Mouse (Mus musculus) right cerebral cortex, postnatal 36 days (tissue): Measurements from ENCODE around the gene Map2k3.

Experiments
- DNase-seq, 2 experiments: peaks; one replicate each; pipeline ENCODE4 v3.0.0; 2022; ENCODE audit warnings: low spot score in 2 of 2, mixed read lengths in 1 of 2

Map2k3 gene

DNA sequence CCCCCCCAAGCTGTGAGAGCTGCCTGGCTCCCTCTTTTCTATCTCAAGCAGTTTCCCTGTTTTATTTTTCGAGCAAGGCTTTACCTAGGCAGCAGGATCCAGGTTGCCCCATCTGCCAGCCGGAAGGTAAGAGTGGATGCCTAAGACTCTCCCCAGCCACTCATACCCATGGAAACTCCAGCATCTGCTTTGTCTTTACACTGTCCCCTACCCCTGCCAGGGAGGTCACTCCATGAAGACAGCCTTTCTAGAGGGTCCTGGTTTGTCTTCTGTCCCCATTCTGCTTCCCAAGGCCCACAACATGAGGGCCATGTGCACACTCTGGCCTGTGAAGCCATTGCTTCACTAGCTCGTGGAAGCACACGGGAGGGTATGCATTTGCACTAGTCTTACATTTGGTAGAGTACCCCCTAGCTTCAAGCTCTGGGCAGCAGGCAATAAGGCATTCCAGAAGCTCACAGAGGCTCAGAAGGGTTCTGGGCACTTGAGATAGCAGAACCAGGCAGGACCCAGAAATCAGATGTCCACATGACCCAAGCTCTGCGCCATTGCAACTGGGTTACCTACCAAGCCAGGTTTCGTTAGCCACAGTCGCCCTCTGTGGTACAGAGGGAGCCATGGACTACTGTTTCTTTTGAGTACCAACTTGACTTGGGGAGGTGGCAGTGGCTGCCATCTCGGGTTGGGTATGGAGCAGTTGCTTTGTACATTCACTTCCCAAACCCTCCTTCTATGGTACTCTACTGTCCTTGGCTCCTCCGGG lies 24.0 kb downstream of the Map2k3 start:
- no peak for DNase-seq

DNA sequence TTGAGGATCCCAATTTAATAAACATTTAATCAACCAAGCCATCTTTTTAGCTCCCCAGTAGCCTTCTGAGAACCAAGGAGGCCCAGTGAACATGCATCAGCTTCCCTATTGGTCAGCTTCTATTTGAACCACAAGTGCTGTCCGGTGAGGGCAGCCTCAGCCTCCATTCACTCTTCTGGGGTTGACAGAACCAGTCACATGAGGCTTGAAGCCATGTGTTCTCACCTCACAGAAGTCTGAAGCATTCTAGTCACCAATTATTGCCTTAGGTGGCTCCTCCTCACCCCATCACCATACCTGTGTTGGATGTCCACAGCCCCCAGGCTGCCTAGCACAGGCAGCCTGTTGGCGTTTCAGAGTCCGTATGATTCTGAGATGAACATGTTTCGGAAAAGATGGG lies 27.1 kb downstream of the Map2k3 start:
- DNase-seq = no peak

DNA sequence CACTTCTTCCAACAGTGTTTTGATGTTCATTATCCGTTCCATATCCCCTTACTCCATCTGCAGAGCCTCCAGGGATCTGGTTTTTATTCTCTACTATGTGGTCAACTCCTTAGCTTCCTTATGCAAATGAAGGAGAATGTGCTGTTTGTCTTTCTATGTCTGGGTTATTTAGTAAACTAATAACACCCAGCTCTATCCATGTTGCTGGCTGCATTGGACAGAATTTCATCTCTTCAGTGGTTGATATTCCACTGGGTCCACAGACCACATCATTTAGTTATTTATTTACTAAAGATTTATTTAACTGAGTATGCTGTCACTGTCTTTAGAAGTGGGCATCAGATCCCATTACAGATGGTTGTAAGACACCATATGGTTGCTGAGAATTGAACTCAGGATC lies 29.3 kb downstream of the Map2k3 start:
- DNase-seq = no peak

DNA sequence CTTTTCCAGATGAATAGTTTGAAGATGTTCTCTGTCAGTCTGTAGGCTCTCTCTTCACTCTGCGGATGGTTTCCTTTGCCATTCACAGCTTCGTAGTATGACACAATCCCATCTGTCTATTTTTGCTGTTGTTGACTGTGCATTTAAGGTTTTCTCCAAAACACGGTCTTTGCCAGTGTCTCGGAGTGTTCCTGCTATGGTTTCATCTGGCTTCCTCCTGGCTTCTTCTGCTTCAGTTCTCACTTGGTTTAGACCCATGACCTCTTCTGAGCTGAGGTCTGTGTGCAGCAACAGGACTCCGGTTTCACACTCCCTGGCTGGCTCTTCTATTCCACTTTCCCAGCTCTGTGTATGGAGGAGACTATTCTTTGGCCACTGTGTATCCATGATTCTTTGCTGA lies 30.9 kb downstream of the Map2k3 start:
- DNase-seq = no peak

DNA sequence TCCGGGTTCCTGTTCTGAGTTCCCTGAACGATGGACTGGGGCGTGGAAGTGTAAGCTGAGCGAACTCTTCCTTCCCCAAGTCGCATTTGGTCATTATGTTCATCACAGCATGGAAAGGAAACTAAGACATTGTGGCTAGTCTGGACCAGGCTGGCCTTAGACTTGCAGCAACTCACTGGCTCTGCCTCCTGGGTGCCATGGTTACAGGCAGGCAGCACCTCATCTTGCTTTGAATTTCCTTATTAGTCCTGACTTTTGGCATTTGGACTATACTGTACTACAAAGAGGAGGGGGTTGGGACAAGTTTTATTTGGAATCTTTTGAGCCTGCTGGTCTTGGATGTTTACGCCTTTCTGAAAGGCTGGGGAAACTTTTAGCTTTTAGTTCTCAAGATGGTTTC lies 35.1 kb downstream of the Map2k3 start:
- DNase-seq = no peak

DNA sequence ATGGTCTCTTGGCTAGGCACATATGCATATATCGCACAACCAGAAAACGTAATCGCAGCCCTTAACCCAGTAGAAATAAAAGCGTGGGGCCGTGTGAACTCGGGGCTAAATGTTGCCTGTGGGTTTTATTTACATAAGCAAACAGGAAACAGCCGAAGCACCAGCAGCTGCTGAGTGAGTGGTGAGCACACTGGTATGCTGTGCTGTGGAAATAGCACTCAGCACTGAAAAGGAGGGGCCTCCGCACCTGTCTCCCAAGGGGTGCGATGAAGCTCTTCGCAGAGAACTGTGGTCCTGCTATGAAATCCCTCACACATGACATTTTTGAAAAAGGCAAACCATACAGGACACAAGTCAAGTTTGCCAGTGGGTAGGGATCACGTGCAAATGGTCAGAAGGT lies 43.3 kb downstream of the Map2k3 start:
- no peak for DNase-seq

DNA sequence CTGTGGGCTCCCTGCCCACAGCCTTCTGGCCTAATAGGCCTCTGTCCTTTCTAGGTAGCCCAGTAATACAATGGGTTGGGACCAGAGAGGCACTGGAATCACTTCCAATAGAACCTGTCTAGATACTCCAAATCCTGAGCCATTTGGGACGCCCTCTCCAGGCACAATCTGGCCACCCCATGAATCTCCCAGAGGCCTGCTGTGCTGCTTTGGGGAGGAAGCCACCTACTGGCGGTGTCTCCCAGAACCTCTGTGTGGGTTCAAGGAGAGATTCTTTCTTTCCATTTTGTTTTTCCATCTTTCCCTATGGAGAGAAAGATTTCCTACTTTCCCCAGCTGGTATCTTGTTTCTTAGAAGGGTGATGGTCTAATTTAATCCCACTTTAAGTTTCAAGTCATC lies 44.4 kb downstream of the Map2k3 start:
- no peak for DNase-seq

DNA sequence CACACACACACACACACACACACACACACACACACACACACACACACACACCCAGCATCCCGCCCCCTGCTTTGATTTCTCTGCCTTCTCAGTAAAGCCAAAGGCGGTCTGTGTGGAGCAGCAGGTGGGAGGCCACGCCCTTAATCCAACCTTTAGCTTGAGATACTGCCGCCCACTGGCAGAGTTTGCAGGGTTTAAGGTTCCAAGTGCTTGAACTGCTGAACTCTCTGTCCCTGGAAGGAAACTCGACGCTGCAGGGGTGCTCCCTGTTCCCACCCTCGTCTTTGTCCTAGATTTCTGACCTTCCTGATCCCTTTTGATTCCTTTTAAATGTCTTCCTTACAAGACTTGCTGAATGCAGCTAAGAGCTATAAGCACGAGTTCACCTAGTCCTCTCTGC lies 44.9 kb downstream of the Map2k3 start:
- DNase-seq = no peak

DNA sequence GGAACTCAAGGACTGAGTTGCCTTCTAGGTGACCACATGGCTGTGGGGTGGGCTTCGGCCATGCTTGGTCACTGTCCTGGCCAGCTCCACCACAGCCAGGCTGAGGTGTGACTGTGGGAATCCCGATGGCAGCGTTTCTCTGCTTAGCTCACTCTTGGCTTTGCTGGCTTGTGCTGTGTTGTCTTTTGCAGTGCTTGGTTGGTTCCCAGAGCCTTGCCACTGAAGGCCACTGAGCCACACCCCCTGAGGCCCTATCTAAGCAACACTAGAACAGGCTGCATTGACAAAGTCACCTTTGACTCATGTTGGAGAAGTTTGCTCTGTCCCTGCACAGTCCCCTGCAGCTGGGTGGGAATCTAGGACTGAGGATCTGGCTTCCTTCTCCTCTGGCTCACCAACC lies 45.3 kb downstream of the Map2k3 start:
- DNase-seq = no peak

DNA sequence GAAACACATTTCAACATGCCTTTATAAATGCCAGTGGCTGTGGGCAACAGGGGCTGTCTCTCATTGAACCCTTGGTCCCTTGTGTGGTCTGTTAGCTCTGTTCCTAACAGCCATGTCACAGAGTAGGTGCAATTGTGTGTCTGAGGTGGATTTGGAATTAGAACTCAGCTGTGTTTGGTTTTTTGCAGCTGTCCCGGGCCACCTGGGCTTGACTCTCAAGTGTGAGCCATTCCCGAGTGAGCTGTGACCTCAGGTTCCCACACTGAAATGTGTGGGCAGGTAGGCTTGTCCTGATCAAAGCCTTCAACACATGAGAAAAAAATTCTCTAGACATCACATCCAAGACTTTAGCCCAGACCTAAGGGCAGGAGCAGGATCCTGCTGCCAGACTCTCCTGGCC lies 46.8 kb downstream of the Map2k3 start:
- no peak for DNase-seq

DNA sequence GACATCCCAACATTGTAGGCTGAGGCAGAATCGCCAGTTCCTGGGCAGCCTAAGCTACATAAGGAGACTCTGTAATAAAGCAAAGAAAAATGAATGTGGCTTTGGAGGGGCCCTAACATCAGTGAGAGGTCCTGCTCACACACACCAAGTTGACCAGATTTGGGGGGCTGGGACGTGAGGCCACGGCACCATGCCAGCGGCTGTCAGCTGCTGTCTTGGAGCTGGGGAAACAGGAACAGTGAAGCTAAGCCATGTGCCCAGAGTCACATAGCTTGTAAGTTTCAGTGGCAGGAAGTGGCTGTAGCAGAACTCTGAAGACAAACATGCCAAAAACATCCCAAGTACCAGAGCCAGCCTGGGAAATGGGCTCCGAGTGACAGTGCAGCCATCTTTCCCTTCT lies 48.0 kb downstream of the Map2k3 start:
- no peak for DNase-seq

DNA sequence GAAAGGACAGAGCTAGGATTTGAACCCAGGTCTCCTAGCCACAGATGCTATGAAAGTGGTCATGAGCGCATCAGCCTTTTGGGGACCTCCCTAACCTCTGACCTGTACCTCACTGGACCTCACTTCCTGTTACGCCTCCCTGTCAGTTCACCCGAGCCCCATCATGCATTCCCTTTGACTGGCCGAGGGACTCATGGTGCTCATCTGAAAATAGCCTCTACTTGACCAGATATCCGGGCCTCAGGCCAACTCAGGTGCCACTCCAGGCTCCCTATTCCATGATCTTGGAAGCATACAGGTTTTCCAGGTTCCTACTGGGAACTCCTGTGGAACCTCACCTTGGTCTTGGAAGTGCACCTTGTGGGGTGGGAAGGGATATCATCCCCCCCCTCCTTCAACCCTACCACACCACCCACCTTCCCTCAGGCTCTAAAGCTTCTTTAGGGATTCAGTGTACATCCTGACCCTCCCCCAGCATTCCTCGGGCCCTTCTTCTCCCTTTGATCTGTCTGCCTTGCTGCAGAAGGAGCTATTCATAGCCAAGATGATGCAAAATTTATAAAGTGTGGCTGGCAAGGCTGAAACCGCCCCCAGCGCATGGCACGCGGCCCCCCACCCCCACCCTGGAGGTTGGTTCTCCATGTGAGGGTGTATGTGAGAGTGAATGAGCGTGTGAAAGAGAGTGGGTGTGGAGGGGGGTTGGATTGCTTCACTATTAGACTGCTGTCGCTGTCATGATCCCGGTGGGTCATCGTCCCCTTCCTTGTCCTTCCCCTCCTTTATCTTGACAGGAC lies 50.1 kb downstream of the Map2k3 start:
- peak in 1 of 2 experiments; percentile 35 for DNase-seq

DNA sequence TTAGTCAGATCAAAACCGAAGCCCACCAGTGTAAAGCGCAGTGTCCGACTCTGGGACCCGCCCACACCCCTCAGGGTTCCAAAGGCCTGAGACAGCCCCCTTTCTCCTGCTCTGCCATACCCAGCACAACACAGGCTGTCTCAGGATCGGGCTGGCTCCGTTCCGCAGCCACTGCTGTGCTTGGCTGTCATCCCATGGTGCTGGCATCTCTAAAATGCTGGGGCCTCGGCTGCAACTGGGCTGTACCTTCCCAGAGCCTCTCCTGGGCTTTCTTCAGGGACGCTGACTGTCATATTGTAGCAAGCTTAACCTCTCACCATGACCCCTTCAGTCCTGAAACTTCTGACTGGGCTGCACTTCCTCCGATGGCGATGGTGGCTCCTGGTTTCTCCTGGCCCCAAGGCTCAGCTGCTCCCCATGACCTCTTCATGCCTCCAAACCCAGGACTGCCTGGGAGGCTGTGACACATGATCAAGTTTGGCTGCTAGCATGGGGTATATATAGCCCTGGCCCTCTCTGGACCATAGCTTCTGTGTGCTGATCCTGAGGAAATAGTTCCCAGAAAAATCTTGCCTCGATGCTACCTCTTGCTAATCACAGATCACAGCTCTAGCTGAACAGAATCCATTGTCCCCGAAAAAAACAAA lies 53.2 kb downstream of the Map2k3 start:
- no peak for DNase-seq

DNA sequence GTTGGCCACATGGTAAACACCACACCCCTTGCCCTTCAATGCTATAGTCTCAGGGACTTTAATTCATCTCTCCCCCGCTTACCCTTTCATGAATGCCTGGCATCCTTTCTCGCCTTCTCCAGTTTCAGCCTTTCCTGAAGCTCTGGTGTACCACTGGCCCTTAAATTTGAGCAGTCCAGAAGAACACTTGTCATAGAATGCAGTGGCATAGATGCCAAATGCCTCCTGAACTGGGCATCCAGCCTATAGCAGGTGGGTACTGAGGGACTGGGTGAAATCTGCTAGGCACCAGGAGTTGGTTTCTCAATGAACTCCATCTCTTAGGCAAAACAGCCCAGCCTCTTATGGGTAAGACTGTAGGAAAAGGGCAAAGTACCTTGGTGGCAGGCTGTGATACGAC lies 58.6 kb downstream of the Map2k3 start:
- no peak for DNase-seq
